Mouse (Mus musculus) B cell, adult 67 days (primary cell): ENCODE results near the gene Chchd6. TPM values are rescaled to one million over a fixed set of nuclear protein-coding genes. Genes with fewer than 3 reads are reported as not detected.

Experiments used
- total RNA-seq, 2 experiments: library from RNA; stranded (reverse); gene quantifications; 4 replicates each; pipeline ENCODE4 v1.2.4; 2023

The Chchd6 gene
- total RNA-seq = 1 to 10 TPM; 2.6 to 3.9 TPM

DNA sequence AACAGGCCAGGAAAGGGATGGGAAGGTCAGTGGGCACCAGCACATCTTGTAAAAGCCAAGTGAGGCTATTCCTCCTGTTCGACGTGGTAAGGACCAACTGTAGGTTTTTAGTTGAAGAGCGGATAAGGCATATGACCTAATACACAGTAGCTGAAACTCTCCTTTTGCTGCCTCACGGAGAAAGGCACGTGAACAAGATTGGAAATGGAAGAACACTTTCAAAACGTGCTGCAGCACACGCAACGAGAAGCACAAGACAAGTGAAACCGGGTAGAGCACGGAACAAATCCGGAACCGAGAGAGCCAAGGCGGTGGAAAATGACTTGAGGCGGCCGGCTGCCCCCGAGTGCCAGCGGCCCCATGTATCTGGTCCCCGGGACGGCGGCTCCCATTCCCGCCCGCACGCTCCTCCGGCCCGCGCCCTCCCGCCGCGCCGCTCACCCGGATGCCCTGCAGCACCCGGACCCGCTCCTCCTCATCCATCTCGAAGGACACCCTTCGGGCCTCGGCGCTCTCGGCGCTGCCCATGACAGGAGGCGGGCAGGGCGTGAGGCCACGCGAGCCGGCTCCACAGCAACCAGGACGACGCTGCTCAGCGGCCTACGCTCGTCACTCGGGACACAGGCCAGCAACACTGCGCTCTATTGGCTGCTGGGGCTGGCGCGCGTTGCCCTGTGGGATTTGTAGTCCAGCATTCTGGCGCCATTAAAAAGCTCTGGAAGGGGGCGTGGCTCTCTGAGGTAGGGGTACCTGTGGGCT is at the start of gene Chchd6:
Gene Chchd6, minus strand, starts transcription at position 635 of the 759 bp plus-strand sequence.

DNA sequence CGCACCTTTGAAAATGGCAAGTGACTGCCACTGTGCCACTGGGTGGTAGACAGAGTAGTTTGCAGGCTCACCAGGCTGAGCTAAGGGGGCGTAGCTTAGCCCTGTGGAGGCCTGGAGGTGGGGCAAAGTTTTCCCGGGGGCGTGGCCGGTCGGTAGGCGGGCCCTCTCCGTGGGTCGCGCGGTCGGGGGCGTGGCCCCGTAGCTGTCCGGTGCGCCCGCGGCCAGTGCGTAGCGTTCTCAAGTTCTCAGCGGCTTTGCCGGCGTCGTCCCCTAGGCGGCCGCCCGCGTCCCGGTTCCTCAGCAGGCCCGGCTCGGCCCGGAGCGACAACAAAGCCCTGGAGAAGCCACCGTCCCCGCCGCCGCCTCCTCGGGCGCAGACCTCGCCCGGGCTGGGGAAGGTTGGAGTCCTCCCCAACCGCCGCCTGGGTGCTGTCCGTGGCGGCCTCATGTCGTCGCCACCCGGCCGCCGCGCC is 48.4 kb upstream of the Chchd6 start, which contains the start of gene Txnrd3:
Gene Txnrd3, plus strand, starts transcription at position 191 of the 473 bp plus-strand sequence.

DNA sequence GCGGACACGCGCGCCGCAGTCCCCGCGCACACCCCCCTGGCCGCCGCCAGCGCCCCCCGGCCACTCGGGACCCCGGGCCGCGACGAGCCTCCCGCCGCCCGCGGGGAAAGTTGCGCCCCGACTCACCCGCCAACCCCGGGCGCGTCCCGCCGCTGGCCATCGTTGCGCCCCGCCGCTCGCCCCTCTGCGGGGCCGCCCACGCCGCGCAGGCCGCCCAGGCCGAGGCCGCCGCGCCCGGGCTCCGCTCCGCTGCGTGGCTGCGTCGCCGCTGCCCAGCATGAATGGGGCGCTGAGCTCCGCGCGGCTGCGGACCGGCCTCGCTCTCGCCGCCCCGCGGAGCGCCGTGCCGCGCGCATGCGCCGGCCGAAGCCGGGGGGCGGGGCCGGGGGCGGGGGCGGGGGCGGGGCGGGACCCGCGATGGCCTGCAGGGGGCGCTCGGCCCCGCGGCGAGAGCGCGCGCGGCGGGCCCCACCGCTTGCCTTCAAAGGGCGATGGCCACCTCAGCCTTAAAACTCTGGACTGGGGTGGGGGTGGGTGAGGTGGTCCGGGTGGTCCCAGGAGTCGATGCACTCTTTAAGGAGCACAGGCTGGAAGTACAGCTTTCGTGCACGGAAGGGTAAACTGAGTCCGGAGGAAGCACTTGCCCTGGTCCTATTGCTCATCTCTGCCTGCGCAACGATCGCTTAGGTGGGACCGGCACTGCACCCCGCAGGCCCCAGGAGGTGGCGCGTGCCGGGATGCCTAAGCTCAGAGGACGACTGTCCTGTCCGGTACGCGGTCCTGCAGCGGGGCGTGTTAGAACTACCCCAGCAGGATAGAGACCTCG is 233.0 kb downstream of the Chchd6 start, which contains the start of gene Plxna1:
Gene Plxna1, minus strand, starts transcription at position 340 of the 826 bp plus-strand sequence.

Other genes with a start within 250 kb of the Chchd6 start
- 10 to 100 TPM; 14.2 to 19.6 TPM for gene Plxna1, start 233.0 kb downstream of the Chchd6 start, total RNA-seq
- 1 to 10 TPM; 5.5 to 6.9 TPM for gene Txnrd3, start 48.3 kb upstream of the Chchd6 start, total RNA-seq
- not detected for gene Vmn1r40, start 111.9 kb upstream of the Chchd6 start, total RNA-seq
- not detected for gene Vmn1r41, start 145.1 kb upstream of the Chchd6 start, total RNA-seq